Mouse (Mus musculus): ENCODE measurements at regions not wholly inside any gene's neighbourhood (a gene's known extent, or its start where the extent isn't known, plus 50 kb on each side); places are given as distances from the start of the nearest gene placed in this dataset.

DNA sequence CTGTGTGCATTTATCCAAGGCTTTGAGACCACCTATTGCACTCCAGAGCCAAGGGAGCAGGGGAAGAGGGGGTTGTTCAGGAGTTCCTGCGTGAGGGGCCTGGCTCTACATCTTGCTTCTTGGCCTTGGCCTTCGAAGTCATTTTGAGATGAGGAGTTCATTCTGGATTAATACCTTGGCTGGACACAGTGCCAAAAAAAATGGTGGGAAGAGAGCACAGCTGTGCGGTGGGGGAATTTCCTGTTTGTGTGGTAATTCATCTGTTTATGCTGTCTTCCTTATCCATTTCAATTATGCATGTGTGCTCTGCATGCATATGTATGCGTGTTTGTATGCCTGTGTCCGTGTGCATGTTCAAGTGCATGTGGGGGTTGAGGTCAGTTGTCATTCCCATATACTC is 202.5 kb upstream of the Pgrmc2 start:
- TF ChIP-seq CTCF (IDR thresholded peaks at IDR 0.05; ENCODE audit: low read depth) (no peak), EP300 (IDR thresholded peaks at IDR 0.05; ENCODE audit: low read depth) (no peak)
